Mouse (Mus musculus): ENCODE data around the gene Hnrnpa2b1. TPM values are rescaled to one million over a fixed set of nuclear protein-coding genes. Genes with fewer than 3 reads are reported as not detected.
"Not testable (repeated sequence)": the region's sequence is repeated elsewhere in the genome, so short reads cannot be mapped to it uniquely, and the experiment has no call there.

Gene Hnrnpa2b1
- polyA plus RNA-seq, 1 experiment from 2014 or later = 613 TPM

DNA sequence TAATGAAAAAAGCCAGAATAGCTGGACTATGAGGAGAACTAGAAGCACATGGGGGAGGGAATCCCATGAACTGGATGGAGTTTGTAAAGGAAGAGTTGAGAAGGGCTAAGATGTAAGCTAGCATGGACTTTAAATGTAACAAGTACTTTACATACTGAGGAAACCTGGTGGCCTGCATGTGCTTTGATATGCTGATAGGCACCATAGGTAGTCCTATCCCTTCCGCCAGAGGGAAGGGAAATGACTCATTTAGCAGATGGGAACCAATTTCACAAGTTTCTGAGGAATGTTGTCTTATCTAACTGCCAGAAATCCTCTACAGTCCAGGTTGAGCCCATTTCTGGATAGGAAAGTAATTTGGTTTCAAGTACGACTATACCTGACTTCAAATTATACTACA, 16.0 kb upstream of the Hnrnpa2b1 start:
- no peaks in the 10 kb centered on the region for H3K4me1 ChIP-seq (ENCODE audit: insufficient read depth, low read depth, low read length)
- ATAC-seq (no peak), DNase-seq (ENCODE audit: low spot score) (no peak)
- no peak overlapping the region for H3K27ac ChIP-seq (ENCODE audit: low read length)
- H3K4me3 ChIP-seq (ENCODE audit: low read depth, low read length) = no peak overlapping the region
- peaks cover 9% of the 10 kb centered on the region for H3K36me3 ChIP-seq (ENCODE audit: insufficient read depth, low read length)
- TF ChIP-seq CTCF (IDR thresholded peaks at IDR 0.05) = no peak
- TF ChIP-seq EP300 (IDR thresholded peaks at IDR 0.05) = no peak
- no peaks in the 10 kb centered on the region; the same call in 1 of the 2 replicates for H3K9me3 ChIP-seq (ENCODE audit: low read length)
- WGBS = 53% methylated on average over 2 of the region's 2 CpGs
- H3K27me3 ChIP-seq (replicated peaks; ENCODE audit: insufficient read depth, low read length) = no peaks in the 10 kb centered on the region
- no peak overlapping the region for H3K9ac ChIP-seq (replicated peaks; ENCODE audit: low read depth)
- no peak overlapping the region for H3K4me2 ChIP-seq (replicated peaks; ENCODE audit: low read depth, low read length)

DNA sequence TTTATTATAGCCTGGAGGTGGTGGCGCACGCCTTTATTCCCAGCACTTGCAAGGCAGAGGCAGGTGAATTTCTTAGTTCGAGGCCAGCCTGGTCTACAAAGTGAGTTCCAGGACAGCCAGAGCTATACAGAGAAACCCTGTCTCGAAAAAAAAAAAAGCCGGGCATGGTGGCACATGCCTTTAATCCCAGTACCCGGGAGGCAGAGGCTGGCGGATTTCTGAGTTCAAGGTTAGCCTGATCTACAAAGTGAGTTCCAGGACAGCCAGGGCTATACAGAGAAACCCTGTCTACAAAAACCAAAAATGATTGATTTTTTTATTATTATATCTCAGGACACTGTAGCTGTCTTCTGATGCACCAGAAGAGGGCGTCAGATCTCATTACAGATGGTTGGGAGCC, 14.9 kb upstream of the Hnrnpa2b1 start:
- 0 out of 2 replicates have a peak, but pooled peaks have one; percentile 5 for TF ChIP-seq CTCF (IDR thresholded peaks at IDR 0.05)
- not testable (repeated sequence) for H3K9me3 ChIP-seq (ENCODE audit: low read length); H3K9ac ChIP-seq (replicated peaks; ENCODE audit: low read depth); DNase-seq (ENCODE audit: low spot score); H3K4me3 ChIP-seq (ENCODE audit: low read depth, low read length); H3K27ac ChIP-seq (ENCODE audit: low read length); H3K27me3 ChIP-seq (replicated peaks; ENCODE audit: insufficient read depth, low read length); H3K4me1 ChIP-seq (ENCODE audit: insufficient read depth, low read depth, low read length); ATAC-seq; H3K4me2 ChIP-seq (replicated peaks; ENCODE audit: low read depth, low read length)
- 86% methylated on average over 8 of the region's 8 CpGs for WGBS
- peaks cover 15% of the 10 kb centered on the region for H3K36me3 ChIP-seq (ENCODE audit: insufficient read depth, low read length)

DNA sequence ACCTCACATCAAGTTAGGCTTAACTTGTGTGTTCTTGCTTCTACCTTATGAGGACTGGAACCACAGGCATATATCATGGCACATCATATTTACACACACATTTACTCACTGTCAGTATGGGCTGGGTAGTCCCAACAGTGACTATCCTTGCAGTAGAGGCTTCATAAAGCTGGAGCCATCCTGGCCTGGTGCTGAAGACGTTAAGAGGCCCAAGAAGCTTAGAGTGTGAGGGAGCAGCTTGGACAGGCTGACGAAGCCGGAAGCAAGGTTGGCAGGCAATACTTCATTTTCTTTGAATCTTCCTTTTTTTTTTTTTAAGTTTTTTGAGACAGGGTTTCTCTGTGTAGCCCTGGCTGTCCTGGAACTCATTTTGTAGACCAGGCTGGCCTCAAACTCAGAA, 14.2 kb upstream of the Hnrnpa2b1 start:
- TF ChIP-seq CTCF (IDR thresholded peaks at IDR 0.05) (no peak), EP300 (IDR thresholded peaks at IDR 0.05) (no peak)
- no peak for DNase-seq (ENCODE audit: low spot score)
- WGBS = 89% methylated on average over 3 of the region's 3 CpGs
- Histone ChIP-seq H3K9me3 (ENCODE audit: low read length) (no peaks in the 10 kb centered on the region; the same call in 1 of the 2 replicates), H3K9ac (replicated peaks; ENCODE audit: low read depth) (no peak overlapping the region), H3K27ac (ENCODE audit: low read length) (no peak overlapping the region), H3K4me3 (ENCODE audit: low read depth, low read length) (no peak overlapping the region), H3K4me1 (ENCODE audit: insufficient read depth, low read depth, low read length) (no peaks in the 10 kb centered on the region), H3K36me3 (ENCODE audit: insufficient read depth, low read length) (peaks cover 22% of the 10 kb centered on the region), H3K4me2 (replicated peaks; ENCODE audit: low read depth, low read length) (no peak overlapping the region), H3K27me3 (replicated peaks; ENCODE audit: insufficient read depth, low read length) (no peaks in the 10 kb centered on the region)
- ATAC-seq = no peak

DNA sequence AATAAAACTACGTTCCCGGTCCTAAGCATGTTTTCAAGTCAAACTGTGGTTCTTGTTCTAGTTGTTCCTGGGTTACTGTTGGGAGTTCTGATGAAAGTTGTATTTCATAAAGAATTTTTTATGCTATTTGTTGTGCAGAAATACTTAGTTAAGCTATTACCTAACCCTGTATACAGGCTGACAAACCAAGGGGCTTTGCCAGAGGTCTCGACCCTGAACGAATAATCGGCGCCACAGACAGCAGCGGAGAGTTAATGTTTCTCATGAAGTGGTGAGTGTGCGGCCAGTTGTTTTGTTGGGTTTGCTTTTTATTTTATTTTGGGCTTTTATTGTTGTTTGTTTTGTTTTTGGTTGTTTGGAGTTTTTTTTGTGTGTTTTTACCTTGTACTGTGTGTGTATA, 11.9 kb upstream of the Hnrnpa2b1 start:
- no peak overlapping the region for H3K27ac ChIP-seq (ENCODE audit: low read length)
- H3K4me1 ChIP-seq (ENCODE audit: insufficient read depth, low read depth, low read length) = no peaks in the 10 kb centered on the region
- no peak overlapping the region for H3K4me2 ChIP-seq (replicated peaks; ENCODE audit: low read depth, low read length)
- no peak for TF ChIP-seq CTCF (IDR thresholded peaks at IDR 0.05)
- TF ChIP-seq EP300 (IDR thresholded peaks at IDR 0.05) = no peak
- peaks cover 25% of the 10 kb centered on the region for H3K36me3 ChIP-seq (ENCODE audit: insufficient read depth, low read length)
- no peaks in the 10 kb centered on the region for H3K27me3 ChIP-seq (replicated peaks; ENCODE audit: insufficient read depth, low read length)
- H3K9me3 ChIP-seq (ENCODE audit: low read length) = no peaks in the 10 kb centered on the region
- WGBS = 91% methylated on average over 8 of the region's 8 CpGs
- no peak overlapping the region for H3K4me3 ChIP-seq (ENCODE audit: low read depth, low read length)
- H3K9ac ChIP-seq (replicated peaks; ENCODE audit: low read depth) = no peak overlapping the region
- no peak for DNase-seq (ENCODE audit: low spot score)
- ATAC-seq = no peak

- no peaks in the 10 kb centered on the region for H3K9me3 ChIP-seq (ENCODE audit: low read length)
- ATAC-seq (no peak), DNase-seq (ENCODE audit: low spot score) (no peak)
- 94% methylated on average over 4 of the region's 4 CpGs for WGBS
- no peak overlapping the region for H3K9ac ChIP-seq (replicated peaks; ENCODE audit: low read depth)
- no peak for TF ChIP-seq EP300 (IDR thresholded peaks at IDR 0.05)
- TF ChIP-seq CTCF (IDR thresholded peaks at IDR 0.05) = no peak
- no peaks in the 10 kb centered on the region for H3K27me3 ChIP-seq (replicated peaks; ENCODE audit: insufficient read depth, low read length)
- H3K36me3 ChIP-seq (ENCODE audit: insufficient read depth, low read length) = peaks cover 29% of the 10 kb centered on the region
- no peak overlapping the region for H3K27ac ChIP-seq (ENCODE audit: low read length)
- no peak overlapping the region for H3K4me3 ChIP-seq (ENCODE audit: low read depth, low read length)
- no peak overlapping the region for H3K4me2 ChIP-seq (replicated peaks; ENCODE audit: low read depth, low read length)
- no peaks in the 10 kb centered on the region for H3K4me1 ChIP-seq (ENCODE audit: insufficient read depth, low read depth, low read length)
Observed at GRCm38 (mm10) chr6:51479136-51479731, 9.5 kb upstream of the Hnrnpa2b1 start.

DNA sequence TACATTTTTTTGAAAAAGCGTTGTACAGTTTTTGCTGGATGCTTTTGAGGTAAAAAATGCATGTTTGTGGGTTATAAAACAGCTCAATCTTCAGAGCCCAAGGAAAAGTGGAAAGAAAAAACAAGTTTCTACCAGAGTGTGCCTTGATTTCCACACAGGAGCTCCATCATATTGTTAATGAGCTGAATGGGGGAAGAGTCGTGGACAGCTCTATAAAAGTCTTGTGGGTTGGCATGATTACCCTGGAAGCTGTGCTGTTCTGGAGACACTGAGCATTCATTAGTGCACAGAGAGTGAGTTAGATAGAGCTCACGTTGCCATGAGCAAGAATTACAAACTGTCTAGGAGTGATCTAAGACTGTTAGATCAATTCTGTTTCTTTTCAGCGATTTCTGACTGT, 2.5 kb upstream of the Hnrnpa2b1 start:
- TF ChIP-seq EP300 (IDR thresholded peaks at IDR 0.05) (no peak), CTCF (IDR thresholded peaks at IDR 0.05) (no peak)
- no peaks in the 10 kb centered on the region for H3K27me3 ChIP-seq (replicated peaks; ENCODE audit: insufficient read depth, low read length)
- H3K4me3 ChIP-seq (ENCODE audit: low read depth, low read length) = no peak overlapping the region
- 0 out of 2 replicates have a peak, but pooled peaks cover 4% of the 10 kb centered on the region for H3K36me3 ChIP-seq (ENCODE audit: insufficient read depth, low read length)
- H3K4me2 ChIP-seq (replicated peaks; ENCODE audit: low read depth, low read length) = peak overlapping the region; percentile 58; the same call in 1 of the 2 replicates
- 35% methylated on average over 4 of the region's 4 CpGs for WGBS
- H3K27ac ChIP-seq (ENCODE audit: low read length) = no peak overlapping the region
- no peak overlapping the region for H3K9ac ChIP-seq (replicated peaks; ENCODE audit: low read depth)
- H3K4me1 ChIP-seq (ENCODE audit: insufficient read depth, low read depth, low read length) = no peaks in the 10 kb centered on the region
- ATAC-seq (no peak), DNase-seq (ENCODE audit: low spot score) (no peak)
- no peaks in the 10 kb centered on the region for H3K9me3 ChIP-seq (ENCODE audit: low read length)
